Mouse (Mus musculus): ENCODE results near the gene Malrd1. TPM values are rescaled to one million over a fixed set of nuclear protein-coding genes. Genes with fewer than 3 reads are reported as not detected.
A peak's percentile ranks its signal among the peaks of the same experiment; 100 is the strongest.

Gene Malrd1
- 0.07 and 0.32 TPM in 2 replicates for polyA plus RNA-seq (2011; ENCODE audit: insufficient read length, low read depth, missing spikeins)

- TF ChIP-seq POLR2A (IDR thresholded peaks at IDR 0.05; ENCODE audit: low read depth, low read length) = no peak
- TF ChIP-seq CTCF (IDR thresholded peaks at IDR 0.05; ENCODE audit: borderline replicate concordance, insufficient read depth, low read length) = no peak
- H3K27ac ChIP-seq (ENCODE audit: insufficient read depth, low read length) = peak within 1 kb of the TSS; percentile 26; the same call in 1 of the 2 replicates
- H3K4me1 ChIP-seq (ENCODE audit: control insufficient read depth, insufficient read depth, low read length) = no peaks in the 10 kb centered on the region
- H3K4me3 ChIP-seq (ENCODE audit: insufficient read depth, low read length) = no peak within 1 kb of the TSS
These were observed at the start of gene Malrd1 for GRCm38 (mm10) chr2:15526241-15526924. Malrd1 (plus strand) TSS chr2:15526479.

- Histone ChIP-seq H3K4me1 (ENCODE audit: control insufficient read depth, insufficient read depth, low read length) (no peaks in the 10 kb centered on the region), H3K27ac (ENCODE audit: insufficient read depth, low read length) (no peak overlapping the region), H3K4me3 (ENCODE audit: insufficient read depth, low read length) (no peak overlapping the region)
- TF ChIP-seq POLR2A (IDR thresholded peaks at IDR 0.05; ENCODE audit: low read depth, low read length) (no peak), CTCF (IDR thresholded peaks at IDR 0.05; ENCODE audit: borderline replicate concordance, insufficient read depth, low read length) (no peak)
These were observed 12.4 kb downstream of the Malrd1 start for GRCm38 (mm10) chr2:15538643-15539042.

GRCm38 (mm10) chr2:15613327-15613948, 87.2 kb downstream of the Malrd1 start:
- no peak overlapping the region for H3K27ac ChIP-seq (ENCODE audit: insufficient read depth, low read length)
- no peak overlapping the region for H3K4me3 ChIP-seq (ENCODE audit: insufficient read depth, low read length)
- TF ChIP-seq CTCF (IDR thresholded peaks at IDR 0.05; ENCODE audit: borderline replicate concordance, insufficient read depth, low read length) = no peak
- TF ChIP-seq POLR2A (IDR thresholded peaks at IDR 0.05; ENCODE audit: low read depth, low read length) = no peak
- no peaks in the 10 kb centered on the region for H3K4me1 ChIP-seq (ENCODE audit: control insufficient read depth, insufficient read depth, low read length)

GRCm38 (mm10) chr2:15614026-15614425, 87.7 kb downstream of the Malrd1 start:
- TF ChIP-seq CTCF (IDR thresholded peaks at IDR 0.05; ENCODE audit: borderline replicate concordance, insufficient read depth, low read length) (no peak), POLR2A (IDR thresholded peaks at IDR 0.05; ENCODE audit: low read depth, low read length) (no peak)
- no peak overlapping the region for H3K4me3 ChIP-seq (ENCODE audit: insufficient read depth, low read length)
- H3K27ac ChIP-seq (ENCODE audit: insufficient read depth, low read length) = no peak overlapping the region
- H3K4me1 ChIP-seq (ENCODE audit: control insufficient read depth, insufficient read depth, low read length) = no peaks in the 10 kb centered on the region

- Histone ChIP-seq H3K4me1 (ENCODE audit: control insufficient read depth, insufficient read depth, low read length) (no peaks in the 10 kb centered on the region), H3K4me3 (ENCODE audit: insufficient read depth, low read length) (no peak overlapping the region), H3K27ac (ENCODE audit: insufficient read depth, low read length) (no peak overlapping the region)
- TF ChIP-seq POLR2A (IDR thresholded peaks at IDR 0.05; ENCODE audit: low read depth, low read length) = no peak
- TF ChIP-seq CTCF (IDR thresholded peaks at IDR 0.05; ENCODE audit: borderline replicate concordance, insufficient read depth, low read length) = no peak
These were observed 109.5 kb downstream of the Malrd1 start for GRCm38 (mm10) chr2:15635761-15636160.

GRCm38 (mm10) chr2:15643864-15644263, 117.6 kb downstream of the Malrd1 start:
- no peak overlapping the region for H3K4me3 ChIP-seq (ENCODE audit: insufficient read depth, low read length)
- no peak for TF ChIP-seq CTCF (IDR thresholded peaks at IDR 0.05; ENCODE audit: borderline replicate concordance, insufficient read depth, low read length)
- H3K27ac ChIP-seq (ENCODE audit: insufficient read depth, low read length) = no peak overlapping the region

GRCm38 (mm10) chr2:15656388-15656787, 130.1 kb downstream of the Malrd1 start:
- TF ChIP-seq POLR2A (IDR thresholded peaks at IDR 0.05; ENCODE audit: low read depth, low read length) = no peak
- TF ChIP-seq CTCF (IDR thresholded peaks at IDR 0.05; ENCODE audit: borderline replicate concordance, insufficient read depth, low read length) = no peak
- H3K27ac ChIP-seq (ENCODE audit: insufficient read depth, low read length) = no peak overlapping the region
- H3K4me3 ChIP-seq (ENCODE audit: insufficient read depth, low read length) = no peak overlapping the region
- no peaks in the 10 kb centered on the region for H3K4me1 ChIP-seq (ENCODE audit: control insufficient read depth, insufficient read depth, low read length)

More at GRCm38 (mm10) chr2:15643864-15644263, 117.6 kb downstream of the Malrd1 start:
- no peaks in the 10 kb centered on the region for H3K4me1 ChIP-seq (ENCODE audit: control insufficient read depth, insufficient read depth, low read length)

- Histone ChIP-seq H3K4me3 (ENCODE audit: insufficient read depth, low read length) (no peak overlapping the region), H3K27ac (ENCODE audit: insufficient read depth, low read length) (no peak overlapping the region), H3K4me1 (ENCODE audit: control insufficient read depth, insufficient read depth, low read length) (no peaks in the 10 kb centered on the region)
- TF ChIP-seq POLR2A (IDR thresholded peaks at IDR 0.05; ENCODE audit: low read depth, low read length) = no peak
- TF ChIP-seq CTCF (IDR thresholded peaks at IDR 0.05; ENCODE audit: borderline replicate concordance, insufficient read depth, low read length) = no peak
These were observed 176.7 kb downstream of the Malrd1 start for GRCm38 (mm10) chr2:15702977-15703376.

GRCm38 (mm10) chr2:15740945-15741344, 214.7 kb downstream of the Malrd1 start:
- no peaks in the 10 kb centered on the region for H3K4me1 ChIP-seq (ENCODE audit: control insufficient read depth, insufficient read depth, low read length)
- H3K27ac ChIP-seq (ENCODE audit: insufficient read depth, low read length) = no peak overlapping the region
- no peak for TF ChIP-seq CTCF (IDR thresholded peaks at IDR 0.05; ENCODE audit: borderline replicate concordance, insufficient read depth, low read length)
- TF ChIP-seq POLR2A (IDR thresholded peaks at IDR 0.05; ENCODE audit: low read depth, low read length) = no peak
- H3K4me3 ChIP-seq (ENCODE audit: insufficient read depth, low read length) = no peak overlapping the region

GRCm38 (mm10) chr2:15744979-15745688, 218.9 kb downstream of the Malrd1 start:
- no peak overlapping the region for H3K27ac ChIP-seq (ENCODE audit: insufficient read depth, low read length)
- TF ChIP-seq POLR2A (IDR thresholded peaks at IDR 0.05; ENCODE audit: low read depth, low read length) = no peak
- no peak for TF ChIP-seq CTCF (IDR thresholded peaks at IDR 0.05; ENCODE audit: borderline replicate concordance, insufficient read depth, low read length)
- H3K4me3 ChIP-seq (ENCODE audit: insufficient read depth, low read length) = no peak overlapping the region
- H3K4me1 ChIP-seq (ENCODE audit: control insufficient read depth, insufficient read depth, low read length) = no peaks in the 10 kb centered on the region
